Mouse (Mus musculus) brain, embryonic 18.5 days (tissue): ENCODE data around the gene Ltbp1.

Experiments used
- DNase-seq: peaks from one replicate; pipeline ENCODE4 v3.0.0-alpha.2; 2012; ENCODE audit warnings: low read depth, low spot score

The Ltbp1 gene

DNA sequence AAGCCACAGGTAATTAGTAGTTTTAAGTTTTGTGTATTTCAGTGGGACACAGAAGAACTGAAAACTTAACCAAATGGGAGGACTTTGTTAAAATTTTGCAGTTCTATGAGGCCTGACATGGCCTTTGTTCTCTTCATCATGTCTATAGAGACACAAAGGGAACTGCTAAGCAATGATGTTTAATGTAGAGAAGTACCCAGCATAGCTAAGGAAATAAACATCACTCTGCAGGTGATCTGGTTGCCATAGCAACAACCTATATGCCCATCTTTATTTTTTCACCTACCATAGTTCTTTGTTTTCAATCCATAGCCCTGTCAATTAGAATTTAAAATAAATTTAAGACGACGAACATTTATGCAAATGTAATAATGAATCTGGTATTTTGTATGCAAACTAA, 233.3 kb downstream of the Ltbp1 start:
- DNase-seq = no peak

DNA sequence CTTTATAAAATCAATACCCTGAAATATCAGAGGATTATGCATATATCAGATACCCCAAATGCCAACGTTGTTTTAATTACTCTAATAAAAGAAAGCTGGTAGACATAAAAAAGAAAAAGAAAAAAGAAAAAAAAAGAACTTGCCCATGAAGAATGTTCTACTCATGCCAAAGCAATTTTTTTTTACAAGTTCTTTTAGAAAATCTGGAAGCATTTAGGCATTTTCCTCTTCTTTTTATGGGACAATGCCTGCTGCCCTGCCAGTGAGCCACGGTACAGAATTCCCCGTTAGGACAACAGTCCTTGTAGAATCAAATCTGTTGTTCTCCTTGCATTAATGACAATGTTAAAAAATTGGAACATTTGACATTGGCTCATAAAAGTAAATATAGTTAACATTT, 234.2 kb downstream of the Ltbp1 start:
- no peak for DNase-seq

DNA sequence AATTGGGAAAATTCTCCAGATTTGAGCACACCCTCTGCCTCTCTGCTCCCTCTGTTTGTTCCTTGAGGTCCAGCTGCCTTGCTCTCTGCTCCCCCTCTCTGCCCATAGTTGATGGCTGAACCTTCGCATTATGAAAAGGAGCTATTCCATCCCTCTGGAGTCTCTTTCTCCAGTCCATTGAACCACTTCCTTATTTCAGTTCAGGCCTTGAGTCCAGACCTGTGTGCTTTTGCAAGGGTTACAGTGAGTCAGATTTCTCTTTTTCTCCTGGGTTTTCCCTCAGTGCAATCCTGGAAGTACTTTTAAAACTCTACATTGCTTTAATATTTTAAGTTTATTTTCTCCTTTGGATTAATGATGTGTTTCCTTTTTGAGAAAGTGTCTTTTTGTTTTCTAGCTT, 236.7 kb downstream of the Ltbp1 start:
- no peak for DNase-seq

DNA sequence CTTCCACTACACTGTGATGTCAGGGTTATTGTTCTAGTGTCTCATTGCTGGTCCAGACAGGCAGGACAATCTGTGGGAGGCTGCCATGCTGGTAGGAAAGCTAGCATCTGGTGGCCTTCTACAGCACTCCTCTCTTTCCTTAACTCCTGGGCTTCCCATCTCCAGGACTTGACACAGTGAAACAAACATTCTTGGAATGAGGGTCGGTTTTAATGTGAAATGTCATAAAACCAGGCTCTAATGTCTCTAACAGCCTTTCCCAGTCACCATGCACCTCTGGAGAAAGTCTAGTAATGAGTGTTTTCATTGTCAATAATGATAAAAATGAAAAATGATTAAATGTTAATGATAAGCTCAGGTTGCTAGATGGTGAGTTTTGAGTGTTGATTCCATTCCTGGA, 237.9 kb downstream of the Ltbp1 start:
- DNase-seq = no peak

DNA sequence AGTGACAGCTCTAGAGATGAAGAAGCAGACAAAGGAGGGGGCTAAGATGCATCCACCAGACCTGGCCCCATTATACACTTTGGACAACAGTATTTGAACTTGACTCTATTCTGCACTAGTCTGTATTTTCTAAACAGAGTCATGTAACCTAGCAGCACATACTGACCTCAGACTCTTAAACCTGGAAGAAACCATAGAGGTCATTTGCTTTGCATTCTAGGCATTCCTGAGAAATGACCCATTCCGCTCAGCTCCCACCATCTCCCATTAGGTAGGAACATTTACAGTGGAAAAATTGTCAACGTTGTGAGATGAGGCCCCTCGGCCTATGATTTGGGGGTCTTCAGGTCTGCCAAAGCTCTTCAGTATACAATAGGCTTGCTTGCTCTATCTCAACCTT, 238.8 kb downstream of the Ltbp1 start:
- no peak for DNase-seq

DNA sequence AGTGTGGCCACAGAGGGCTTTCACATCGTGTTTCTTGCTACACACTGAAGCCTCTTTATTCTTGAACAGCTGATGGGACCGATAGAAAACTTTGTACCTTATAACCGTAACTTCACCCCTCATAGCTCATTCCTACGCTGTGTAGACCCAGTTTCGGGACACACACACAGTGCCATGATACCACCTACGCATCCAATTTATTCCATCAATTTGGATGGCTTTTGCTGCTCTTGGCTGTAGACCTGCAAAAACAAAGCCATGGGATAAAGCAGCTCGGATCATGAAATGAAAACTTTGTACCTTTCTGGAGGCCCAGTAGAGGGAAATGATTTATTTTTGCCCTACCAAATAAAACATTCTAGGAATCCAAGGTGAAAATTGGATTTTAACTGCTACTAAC, 239.7 kb downstream of the Ltbp1 start:
- no peak for DNase-seq

DNA sequence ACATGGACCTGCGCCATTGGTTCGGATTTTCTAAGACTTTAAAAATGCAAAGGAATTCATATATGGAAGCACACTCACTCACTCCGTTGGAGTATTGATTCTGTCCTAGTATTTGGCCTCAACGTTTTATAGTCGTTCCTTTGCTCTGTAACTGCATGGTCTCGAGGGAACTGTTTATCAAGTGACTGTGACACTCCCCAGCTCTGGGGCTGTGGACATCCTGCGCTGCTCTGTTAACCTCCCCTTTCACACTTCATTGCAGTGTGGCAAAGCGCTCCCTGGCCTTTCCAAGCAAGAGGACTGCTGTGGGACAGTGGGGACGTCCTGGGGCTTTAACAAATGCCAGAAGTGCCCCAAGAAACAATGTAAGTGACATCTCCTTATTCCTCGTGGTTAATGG, 243.3 kb downstream of the Ltbp1 start:
- no peak for DNase-seq

DNA sequence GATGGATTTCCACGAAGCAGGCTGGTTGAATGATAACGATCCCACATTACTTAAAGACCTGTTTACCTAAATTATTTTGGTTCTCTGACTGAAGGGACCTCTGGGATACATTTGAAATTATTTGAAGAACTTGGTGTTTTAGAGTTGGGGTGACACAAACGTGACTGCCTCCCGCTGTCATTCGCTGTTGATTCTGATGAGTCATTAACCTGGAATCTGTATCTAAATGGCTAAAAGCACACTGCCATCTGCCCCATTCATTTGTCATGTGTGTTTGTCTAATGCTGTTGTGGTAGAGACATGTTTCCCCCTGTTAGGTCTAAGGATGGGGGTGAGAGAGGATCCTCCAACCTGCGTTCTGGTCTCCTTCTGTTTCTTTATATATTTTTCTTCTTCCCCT, 245.2 kb downstream of the Ltbp1 start:
- DNase-seq = no peak

DNA sequence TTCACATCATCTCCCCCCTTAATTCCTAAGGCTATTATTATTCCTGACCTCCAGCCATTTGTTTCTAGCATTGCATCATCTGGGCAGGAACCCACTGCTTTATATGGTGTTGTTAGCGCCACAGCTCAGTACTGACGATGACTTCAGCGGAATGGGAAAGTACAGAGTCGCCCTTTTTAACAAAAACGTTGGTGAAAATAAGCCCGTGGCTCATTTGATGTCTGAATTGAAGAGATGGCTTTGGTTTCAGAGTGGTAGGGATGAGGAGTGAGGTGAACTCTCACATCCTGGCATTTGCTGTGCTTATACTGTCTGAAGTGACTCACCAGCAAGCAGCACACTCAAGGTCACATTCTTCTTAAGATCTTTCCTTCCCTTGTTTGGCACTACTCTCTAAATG, 245.7 kb downstream of the Ltbp1 start:
- DNase-seq = no peak

DNA sequence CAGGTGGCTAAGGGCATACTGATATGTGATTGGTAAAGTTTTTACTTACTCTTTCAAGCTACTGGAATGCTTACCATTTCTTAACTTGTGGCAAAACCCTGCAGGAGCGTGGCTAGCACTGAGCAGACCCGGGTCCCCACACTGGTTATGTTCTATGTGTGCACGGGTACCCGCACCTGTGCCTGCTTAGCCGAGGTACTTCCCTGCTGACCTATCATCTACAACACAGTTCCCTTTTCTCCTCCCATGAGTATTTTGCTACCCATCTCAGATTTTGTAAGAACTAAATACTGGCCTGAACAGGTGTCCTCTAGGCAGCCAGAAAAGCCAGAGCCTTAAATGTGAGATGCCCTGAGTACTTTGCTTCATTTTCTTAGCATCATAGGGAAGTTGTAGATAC, 247.2 kb downstream of the Ltbp1 start:
- no peak for DNase-seq

DNA sequence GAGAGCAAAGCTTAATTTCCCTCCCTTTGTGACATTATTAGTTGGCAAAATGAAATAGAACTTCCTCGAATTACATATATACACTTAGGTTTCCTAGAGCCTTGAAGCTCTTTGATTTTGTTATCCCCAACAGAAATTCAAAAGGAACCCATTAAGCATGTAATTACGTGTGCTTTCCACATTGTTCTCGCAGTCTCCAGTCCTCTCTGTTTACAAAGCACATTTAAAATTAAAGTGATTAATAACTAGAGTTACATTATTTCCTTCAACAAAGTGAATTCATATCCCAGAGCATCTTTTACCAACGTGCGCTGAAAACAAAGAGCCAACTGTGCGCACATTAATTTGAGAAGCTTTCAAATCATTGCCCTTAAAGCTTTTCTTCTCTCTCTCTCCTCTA, 249.5 kb downstream of the Ltbp1 start:
- DNase-seq = no peak

DNA sequence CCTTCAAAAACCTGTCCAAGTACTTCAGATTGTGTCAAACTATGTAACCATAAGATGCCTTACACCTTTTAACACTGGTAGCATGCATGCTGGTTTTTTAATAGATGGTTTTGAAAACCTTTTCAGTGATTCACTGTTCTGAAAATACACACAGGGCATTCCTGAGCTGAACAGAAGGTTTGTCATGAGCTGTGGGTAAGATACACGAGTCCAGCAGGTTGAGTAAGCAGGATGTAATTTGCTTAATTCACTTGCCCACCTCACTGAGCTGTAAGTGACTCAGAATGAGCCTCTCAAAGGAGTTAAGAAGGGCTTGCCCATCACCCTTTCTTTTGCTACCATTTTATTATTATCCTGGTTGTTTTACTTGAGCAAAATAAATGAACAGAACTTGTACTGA, 250.6 kb downstream of the Ltbp1 start:
- DNase-seq = no peak

DNA sequence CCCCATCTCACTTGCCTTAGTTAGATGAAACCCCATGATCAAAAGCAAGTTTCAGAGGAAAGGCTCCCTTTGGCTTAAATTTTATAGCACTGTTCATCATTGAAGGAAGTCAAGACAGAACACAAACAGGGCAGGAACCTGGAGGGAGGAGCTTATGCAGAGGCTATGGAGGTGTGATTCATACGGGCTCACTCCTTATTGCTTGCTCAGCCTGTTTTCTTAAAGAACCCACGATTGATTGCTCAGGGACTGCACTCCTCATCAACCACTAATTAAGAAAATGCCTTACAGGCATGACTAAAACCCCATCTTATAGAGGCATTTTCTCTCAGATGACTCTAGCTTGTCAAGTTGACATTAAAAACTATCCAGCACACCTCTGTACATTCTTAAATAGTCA, 253.1 kb downstream of the Ltbp1 start:
- no peak for DNase-seq

DNA sequence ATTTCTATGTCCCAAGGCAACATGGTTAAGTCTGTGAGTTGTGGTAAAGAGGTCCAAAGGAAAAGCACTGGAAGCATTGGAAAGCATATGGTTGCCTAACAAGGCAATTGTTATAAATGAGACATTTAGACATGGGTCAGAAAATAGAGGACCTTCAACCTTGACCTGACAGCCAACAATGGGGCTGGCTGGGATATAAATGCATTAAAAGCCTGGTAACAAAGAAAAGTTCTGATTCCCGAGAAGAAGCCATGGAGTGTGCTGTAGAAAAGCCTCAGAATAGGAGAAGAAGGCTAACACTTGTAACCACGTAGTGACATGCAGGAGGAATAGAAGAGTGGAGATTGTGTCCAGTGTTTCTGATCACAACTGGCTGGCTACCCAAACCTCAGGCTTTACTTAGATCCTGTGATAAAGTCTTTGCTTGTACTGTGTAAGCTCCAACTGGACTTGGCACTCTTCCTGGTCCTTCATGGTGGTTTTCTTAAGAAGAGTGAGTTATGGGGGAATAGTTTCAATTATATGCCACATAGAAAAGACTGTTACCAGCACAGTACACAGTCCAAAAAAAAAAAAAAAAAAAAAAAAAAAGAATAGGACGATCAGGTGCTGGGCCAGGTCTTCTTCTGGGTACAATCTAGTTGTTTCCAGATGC, 258.1 kb downstream of the Ltbp1 start:
- DNase-seq = no peak

DNA sequence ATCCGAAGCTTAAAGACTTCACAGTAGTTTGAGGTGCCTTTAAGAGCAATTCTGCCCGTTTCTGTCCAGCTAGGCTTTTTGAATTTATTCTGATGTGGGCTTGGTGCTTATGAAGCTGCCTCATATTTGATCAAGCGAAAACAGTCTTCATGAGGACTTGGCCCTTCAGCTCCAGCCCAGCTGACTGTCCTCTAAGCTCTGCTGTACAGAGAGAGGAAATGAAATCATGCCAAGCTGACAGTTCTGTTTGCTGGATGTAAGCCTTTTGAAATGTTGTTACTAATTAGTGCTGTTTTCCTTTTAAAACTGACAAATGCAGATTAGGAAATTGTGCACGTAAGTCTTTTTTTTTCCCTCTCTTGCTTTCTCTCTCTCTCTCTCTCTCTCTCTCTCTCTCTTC, 263.1 kb downstream of the Ltbp1 start:
- no peak for DNase-seq

DNA sequence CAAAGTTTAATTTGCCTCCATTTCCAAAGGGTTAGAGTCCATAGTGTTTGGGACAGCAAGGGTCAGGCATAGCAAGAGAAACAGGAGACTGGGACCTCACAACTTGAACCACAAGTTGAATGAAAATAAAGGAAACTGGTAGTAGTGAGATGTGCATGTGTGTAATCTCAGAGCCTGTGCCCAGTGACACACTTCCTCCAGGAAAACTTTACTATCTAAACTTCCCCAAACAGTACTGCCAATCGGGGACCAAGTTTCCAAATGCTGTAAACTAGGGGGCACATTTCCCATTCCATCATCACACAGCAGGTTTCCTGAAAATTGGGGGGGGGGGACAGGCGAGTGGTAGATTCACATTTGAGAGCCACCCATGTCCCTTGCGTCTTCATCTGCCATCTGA, 267.1 kb downstream of the Ltbp1 start:
- DNase-seq = no peak

DNA sequence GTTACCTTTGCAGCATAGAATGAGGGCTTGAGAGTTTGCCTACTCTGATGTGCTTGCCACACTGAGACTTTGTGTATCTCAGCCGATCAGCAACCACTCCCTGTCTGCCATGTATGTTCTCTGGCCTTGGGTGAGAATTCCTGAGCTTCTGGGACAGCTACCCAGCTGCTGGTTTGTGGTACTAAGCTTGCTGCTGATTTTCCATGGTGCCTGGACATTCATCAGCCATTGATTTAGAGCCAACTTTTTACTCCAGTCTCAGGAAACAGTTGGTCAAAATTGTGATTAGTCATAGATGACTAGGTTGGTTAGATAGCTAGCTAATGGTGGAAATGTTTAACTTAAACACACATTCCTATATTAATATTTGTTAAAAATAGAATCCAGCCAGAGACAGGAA, 267.9 kb downstream of the Ltbp1 start:
- DNase-seq = no peak

DNA sequence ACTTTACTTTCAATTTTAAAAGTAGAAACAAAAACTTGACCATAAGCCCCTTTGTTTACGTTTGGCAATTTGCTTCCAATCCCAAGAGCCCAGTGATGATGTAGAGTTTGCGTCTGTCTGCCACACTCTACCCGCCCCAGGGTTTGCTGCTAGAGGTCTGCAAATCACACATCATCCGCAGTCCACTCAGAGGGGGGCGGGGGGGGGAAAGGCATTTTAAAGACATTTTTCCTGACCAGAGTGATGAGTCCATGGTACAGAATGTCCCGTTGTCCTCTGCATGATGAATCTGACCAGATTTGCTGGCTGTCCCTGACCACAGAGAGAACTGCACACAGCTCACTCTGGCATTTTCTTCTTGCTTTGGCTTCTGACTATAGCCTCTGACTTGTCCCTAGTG, 269.9 kb downstream of the Ltbp1 start:
- no peak for DNase-seq

DNA sequence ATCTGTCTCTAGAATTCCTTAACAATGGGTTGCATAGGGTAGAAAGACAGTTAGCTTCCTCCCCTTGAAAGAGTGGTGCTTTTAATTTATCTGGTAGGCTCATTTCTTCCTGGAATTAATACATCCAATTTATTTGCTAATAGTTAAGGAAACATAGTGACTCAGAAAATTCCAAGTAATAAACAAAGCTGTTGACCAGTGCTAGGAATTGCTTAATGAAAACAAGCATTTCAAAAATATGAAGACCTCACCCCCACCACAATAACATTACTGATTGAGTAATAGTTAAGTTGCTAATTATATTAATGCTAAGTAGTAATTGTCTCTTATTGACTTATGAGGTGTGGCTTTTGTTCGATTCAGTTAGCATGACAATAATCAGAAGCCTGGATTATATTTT, 272.7 kb downstream of the Ltbp1 start:
- DNase-seq = no peak

DNA sequence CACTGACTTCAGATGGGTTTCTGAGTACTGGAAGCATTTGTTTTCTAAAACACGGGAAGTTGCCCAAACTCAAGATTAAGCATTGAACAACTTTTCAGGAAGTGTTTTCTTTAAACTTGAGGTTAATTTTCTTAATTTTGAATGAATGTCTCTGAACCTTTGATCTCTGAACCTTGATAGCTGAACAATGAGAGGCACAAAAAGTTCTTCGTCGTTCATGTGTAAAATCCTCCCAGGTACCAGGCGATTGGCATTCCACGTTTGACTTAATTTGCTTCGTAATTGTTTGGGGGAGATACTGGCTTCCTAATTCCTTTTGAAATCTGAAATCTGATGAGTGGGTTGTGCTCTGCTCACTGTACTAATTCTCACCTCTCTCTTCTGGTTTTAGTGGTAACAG, 273.2 kb downstream of the Ltbp1 start:
- no peak for DNase-seq

DNA sequence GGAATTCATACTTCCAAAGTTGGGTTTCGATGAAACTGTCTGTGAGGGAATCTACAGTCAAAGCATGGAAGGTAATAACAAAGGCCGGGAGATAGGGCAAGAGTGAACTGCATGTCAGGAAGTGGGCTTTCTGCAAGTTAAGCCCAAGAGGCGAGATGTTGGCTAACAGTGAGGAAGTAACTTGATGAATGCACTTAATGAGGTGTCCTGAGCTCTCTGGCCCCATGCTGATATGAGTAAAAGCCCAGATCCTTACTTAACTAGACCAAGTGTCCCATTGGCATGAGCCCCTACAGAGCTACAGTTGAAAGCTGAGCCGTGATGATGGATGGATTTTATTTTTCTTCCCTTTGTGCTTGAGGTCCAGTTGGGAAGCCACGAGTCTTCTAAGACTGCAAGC, 276.0 kb downstream of the Ltbp1 start:
- no peak for DNase-seq

DNA sequence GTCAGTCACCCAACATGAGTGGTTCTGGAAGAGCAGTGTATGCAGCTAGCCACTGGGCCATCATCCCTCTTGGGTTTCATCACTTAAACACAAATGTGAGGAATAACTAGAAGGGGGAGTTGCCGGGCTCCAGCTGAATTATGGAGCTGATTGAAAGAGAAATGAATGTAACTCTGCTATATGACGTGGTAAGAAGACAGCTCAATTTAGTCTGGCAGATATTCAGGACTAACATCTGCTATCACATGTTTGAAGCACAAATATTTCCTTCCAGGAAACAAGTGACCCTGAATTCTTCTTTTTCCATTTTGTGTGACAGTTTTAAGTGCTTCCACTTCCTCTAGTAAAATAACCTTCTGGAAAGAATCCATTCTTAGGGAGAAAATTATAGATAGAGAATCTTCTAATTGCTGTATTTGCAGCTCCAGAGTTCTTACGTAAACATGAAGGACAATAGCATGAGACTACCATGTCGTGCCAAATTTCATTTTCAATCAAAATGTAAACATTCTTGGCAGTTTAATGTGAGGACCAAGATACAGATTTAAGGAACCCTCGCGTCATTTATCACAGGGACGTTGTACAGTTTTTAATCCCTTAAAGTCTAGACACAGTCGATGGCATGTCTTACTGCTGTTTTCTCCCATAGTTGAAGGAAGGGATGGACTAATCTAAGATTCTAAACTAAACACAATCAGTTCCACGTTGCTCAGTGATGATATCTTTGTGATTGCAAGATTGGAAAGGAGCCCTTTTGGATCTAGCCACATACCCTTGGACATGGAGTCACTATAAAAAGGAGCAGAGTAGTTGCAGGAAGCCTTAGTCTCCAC, 279.7 kb downstream of the Ltbp1 start:
- no peak for DNase-seq

DNA sequence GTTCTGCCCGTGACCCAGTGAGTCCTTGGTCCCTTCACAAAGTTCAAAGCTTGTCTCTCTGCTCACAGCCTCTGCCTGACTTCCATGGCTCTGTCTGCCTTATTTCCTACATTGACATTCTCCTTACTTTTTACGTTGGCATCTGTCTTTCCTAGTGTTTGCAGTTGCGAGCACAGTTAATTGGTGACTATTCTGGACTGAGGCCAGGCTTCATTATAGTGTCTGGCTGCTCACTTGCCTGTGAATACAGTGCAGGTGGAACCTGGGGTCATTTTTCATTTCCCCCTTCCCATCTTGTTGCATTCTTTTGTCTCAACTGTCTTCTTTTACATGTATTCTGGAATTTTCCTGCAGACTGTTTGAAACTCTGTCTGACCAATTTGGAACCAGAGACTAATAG, 287.6 kb downstream of the Ltbp1 start:
- no peak for DNase-seq

DNA sequence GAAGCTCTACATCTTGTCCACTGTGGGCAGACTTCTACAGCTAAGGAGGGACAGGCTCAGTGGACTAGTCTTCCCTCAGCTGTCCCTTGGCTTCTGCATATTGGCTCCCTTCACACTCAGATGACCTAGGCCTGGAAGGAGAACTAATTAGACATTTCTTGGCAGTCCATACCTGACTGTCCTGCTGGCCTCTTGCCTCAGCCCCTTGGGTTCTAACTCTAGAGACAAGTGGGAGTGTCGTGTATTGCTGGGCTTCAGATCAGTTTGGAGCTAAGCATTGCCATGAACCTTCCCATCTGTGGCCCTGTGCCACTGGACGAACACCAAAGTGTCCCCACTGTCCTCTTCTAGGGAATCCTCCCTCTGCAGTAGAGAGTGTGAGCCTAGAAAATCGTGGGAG, 288.4 kb downstream of the Ltbp1 start:
- no peak for DNase-seq
